Mouse (Mus musculus): ENCODE measurements around the gene RPS10-NUDT3. TPM values are rescaled to one million over a fixed set of nuclear protein-coding genes. Genes with fewer than 3 reads are reported as not detected.

The RPS10-NUDT3 gene
- not detected in 2 replicates for polyA plus RNA-seq (2012; ENCODE audit: insufficient read depth, insufficient read length, missing spikeins)

GRCm38 (mm10) chr17:27634871-27635574, at the start of gene RPS10-NUDT3:
RPS10-NUDT3 (minus strand) TSS chr17:27635222.
- no peaks in the 10 kb centered on the region for H3K4me1 ChIP-seq (ENCODE audit: control insufficient read depth, insufficient read depth, insufficient read length, low read length)

GRCm38 (mm10) chr17:27678924-27679813, 44.1 kb upstream of the RPS10-NUDT3 start:
- Histone ChIP-seq H3K4me1 (ENCODE audit: control insufficient read depth, insufficient read depth, insufficient read length, low read length) (no peaks in the 10 kb centered on the region), H3K4me3 (ENCODE audit: insufficient read depth, low read depth, low read length) (no peak overlapping the region), H3K27ac (replicated peaks; ENCODE audit: low read depth, low read length) (no peak overlapping the region)

More at GRCm38 (mm10) chr17:27634871-27635574, at the start of gene RPS10-NUDT3:
- H3K27ac ChIP-seq (replicated peaks; ENCODE audit: low read depth, low read length): peak within 1 kb of the TSS; percentile 18; the same call in 1 of the 2 replicates
- H3K4me3 ChIP-seq (ENCODE audit: insufficient read depth, low read depth, low read length): peak within 1 kb of the TSS; percentile 79

- Histone ChIP-seq H3K27ac (replicated peaks; ENCODE audit: low read depth, low read length) (no peak overlapping the region), H3K4me1 (ENCODE audit: control insufficient read depth, insufficient read depth, insufficient read length, low read length) (no peaks in the 10 kb centered on the region), H3K4me3 (ENCODE audit: insufficient read depth, low read depth, low read length) (no peak overlapping the region)
Observed at GRCm38 (mm10) chr17:27677756-27678155, 42.7 kb upstream of the RPS10-NUDT3 start.

GRCm38 (mm10) chr17:27676270-27676669, 41.2 kb upstream of the RPS10-NUDT3 start:
- Histone ChIP-seq H3K27ac (replicated peaks; ENCODE audit: low read depth, low read length) (no peak overlapping the region), H3K4me3 (ENCODE audit: insufficient read depth, low read depth, low read length) (no peak overlapping the region), H3K4me1 (ENCODE audit: control insufficient read depth, insufficient read depth, insufficient read length, low read length) (no peaks in the 10 kb centered on the region)

GRCm38 (mm10) chr17:27675453-27675852, 40.4 kb upstream of the RPS10-NUDT3 start:
- H3K27ac ChIP-seq (replicated peaks; ENCODE audit: low read depth, low read length): no peak overlapping the region
- no peak overlapping the region for H3K4me3 ChIP-seq (ENCODE audit: insufficient read depth, low read depth, low read length)
- no peaks in the 10 kb centered on the region for H3K4me1 ChIP-seq (ENCODE audit: control insufficient read depth, insufficient read depth, insufficient read length, low read length)

GRCm38 (mm10) chr17:27673945-27674344, 38.9 kb upstream of the RPS10-NUDT3 start:
- H3K4me3 ChIP-seq (ENCODE audit: insufficient read depth, low read depth, low read length): no peak overlapping the region
- H3K4me1 ChIP-seq (ENCODE audit: control insufficient read depth, insufficient read depth, insufficient read length, low read length): no peaks in the 10 kb centered on the region
- H3K27ac ChIP-seq (replicated peaks; ENCODE audit: low read depth, low read length): no peak overlapping the region

- H3K4me3 ChIP-seq (ENCODE audit: insufficient read depth, low read depth, low read length): no peak overlapping the region
- H3K4me1 ChIP-seq (ENCODE audit: control insufficient read depth, insufficient read depth, insufficient read length, low read length): no peaks in the 10 kb centered on the region
- H3K27ac ChIP-seq (replicated peaks; ENCODE audit: low read depth, low read length): no peak overlapping the region
Observed at GRCm38 (mm10) chr17:27671720-27672119, 36.7 kb upstream of the RPS10-NUDT3 start.

GRCm38 (mm10) chr17:27658767-27659166, 23.7 kb upstream of the RPS10-NUDT3 start:
- Histone ChIP-seq H3K4me1 (ENCODE audit: control insufficient read depth, insufficient read depth, insufficient read length, low read length) (no peaks in the 10 kb centered on the region), H3K4me3 (ENCODE audit: insufficient read depth, low read depth, low read length) (no peak overlapping the region), H3K27ac (replicated peaks; ENCODE audit: low read depth, low read length) (no peak overlapping the region)

- Histone ChIP-seq H3K4me3 (ENCODE audit: insufficient read depth, low read depth, low read length) (no peak overlapping the region), H3K27ac (replicated peaks; ENCODE audit: low read depth, low read length) (no peak overlapping the region), H3K4me1 (ENCODE audit: control insufficient read depth, insufficient read depth, insufficient read length, low read length) (no peaks in the 10 kb centered on the region)
Observed at GRCm38 (mm10) chr17:27657123-27657522, 22.1 kb upstream of the RPS10-NUDT3 start.

GRCm38 (mm10) chr17:27656414-27656813, 21.4 kb upstream of the RPS10-NUDT3 start:
- H3K4me3 ChIP-seq (ENCODE audit: insufficient read depth, low read depth, low read length): no peak overlapping the region
- H3K4me1 ChIP-seq (ENCODE audit: control insufficient read depth, insufficient read depth, insufficient read length, low read length): no peaks in the 10 kb centered on the region
- H3K27ac ChIP-seq (replicated peaks; ENCODE audit: low read depth, low read length): no peak overlapping the region

- Histone ChIP-seq H3K4me1 (ENCODE audit: control insufficient read depth, insufficient read depth, insufficient read length, low read length) (no peaks in the 10 kb centered on the region), H3K4me3 (ENCODE audit: insufficient read depth, low read depth, low read length) (no peak overlapping the region), H3K27ac (replicated peaks; ENCODE audit: low read depth, low read length) (no peak overlapping the region)
Observed at GRCm38 (mm10) chr17:27656011-27656399, 21.0 kb upstream of the RPS10-NUDT3 start.

- peak within 1 kb of the TSS; percentile 30 for H3K4me3 ChIP-seq (ENCODE audit: insufficient read depth, low read depth, low read length)
- H3K27ac ChIP-seq (replicated peaks; ENCODE audit: low read depth, low read length): no peak within 1 kb of the TSS
- H3K4me1 ChIP-seq (ENCODE audit: control insufficient read depth, insufficient read depth, insufficient read length, low read length): no peaks in the 10 kb centered on the region
Observed at GRCm38 (mm10) chr17:27655089-27656010, 20.3 kb upstream of the RPS10-NUDT3 start, which contains the start of gene Pacsin1. Pacsin1 (plus strand) TSS chr17:27655509.

GRCm38 (mm10) chr17:27653253-27653959, 18.4 kb upstream of the RPS10-NUDT3 start:
- Histone ChIP-seq H3K4me3 (ENCODE audit: insufficient read depth, low read depth, low read length) (no peak overlapping the region), H3K4me1 (ENCODE audit: control insufficient read depth, insufficient read depth, insufficient read length, low read length) (no peaks in the 10 kb centered on the region), H3K27ac (replicated peaks; ENCODE audit: low read depth, low read length) (no peak overlapping the region)
